Mouse (Mus musculus) kidney, embryonic 14.5 days (tissue): Measurements from ENCODE around the gene Trim54. TPM values are rescaled to one million over a fixed set of nuclear protein-coding genes. Genes with fewer than 3 reads are reported as not detected.
A peak's percentile ranks its signal among the peaks of the same experiment; 100 is the strongest.

Source experiments
- ATAC-seq: fragments of 200-750 bp; cut with Nextera tagmentation; 2 replicates; pipeline ENCODE4 v1.8.0; 2017; ENCODE audit warnings: moderate number of reproducible peaks, mild to moderate bottlenecking, moderate TSS enrichment, moderate library complexity; ENCODE audit not compliant: low FRiP score, low TSS enrichment
- H3K27ac ChIP-seq: fragments of 300-500 bp; sonication (generic); 2 replicates; pipeline ENCODE4 v1.5.1; 2014; ENCODE audit warnings: low read depth, mild to moderate bottlenecking, low read length, moderate library complexity, mixed read lengths
- H3K27me3 ChIP-seq: fragments of 300-500 bp; sonication (generic); 2 replicates; pipeline ENCODE4 v1.6.1; 2014; ENCODE audit warnings: mild to moderate bottlenecking, low read length; ENCODE audit not compliant: control insufficient read depth, insufficient read depth
- H3K36me3 ChIP-seq: fragments of 300-500 bp; sonication (generic); 2 replicates; pipeline ENCODE4 v1.6.1; 2014; ENCODE audit warnings: low read length, mixed read lengths; ENCODE audit not compliant: control insufficient read depth, insufficient read depth
- H3K4me1 ChIP-seq: fragments of 300-500 bp; sonication (generic); 2 replicates; pipeline ENCODE4 v1.6.1; 2014; ENCODE audit warnings: low read length, mixed read lengths; ENCODE audit not compliant: control insufficient read depth, insufficient read depth
- H3K4me2 ChIP-seq: fragments of 300-500 bp; sonication (generic); replicated peaks from 2 replicates; pipeline ENCODE4 v1.6.1; 2014; ENCODE audit warnings: low read depth, mild to moderate bottlenecking, low read length
- H3K4me3 ChIP-seq: fragments of 300-500 bp; sonication (generic); 2 replicates; pipeline ENCODE4 v1.5.1; 2014; ENCODE audit warnings: mild to moderate bottlenecking, low read length
- H3K9ac ChIP-seq: fragments of 300-500 bp; sonication (generic); 2 replicates; pipeline ENCODE4 v1.6.1; 2014; ENCODE audit warnings: low read depth, mild to moderate bottlenecking, low read length, moderate library complexity
- H3K9me3 ChIP-seq: fragments of 300-500 bp; sonication (generic); 2 replicates; pipeline ENCODE4 v1.6.1; 2016; ENCODE audit warnings: low read length; ENCODE audit not compliant: control insufficient read depth
- WGBS: fragments of 180-500 bp; shearing (Covaris S2); extraction: QIAGEN DNeasy Blood & Tissue Kit; methylation state at CpG from one replicate; pipeline ENCODE4 v1.1.7; 2014; 5-methylcytosine and 5-hydroxymethylcytosine counted together
- polyA plus RNA-seq: library from polyadenylated mRNA; unstranded; fragments of >200 nt; fragmentation: Nextera tagmentation; extraction: Ambion mirVana; gene quantifications from 2 replicates; pipeline ENCODE4 v1.2.1, GENCODE M21; 2014

Gene Trim54
- polyA plus RNA-seq, 1 experiment from 2014 or later = not detected

GRCm38 (mm10) chr5:31082355-31082754 is 34.2 kb upstream of the Trim54 start:
- H3K4me2 ChIP-seq = no peak overlapping the region; the same call in 1 of the 2 replicates
- no peak overlapping the region for H3K9ac ChIP-seq
- no peak for ATAC-seq
- H3K27me3 ChIP-seq = no peaks in the 10 kb centered on the region
- no peaks in the 10 kb centered on the region for H3K9me3 ChIP-seq
- no peak overlapping the region for H3K27ac ChIP-seq
- peaks cover 5% of the 10 kb centered on the region for H3K4me1 ChIP-seq
- H3K4me3 ChIP-seq = no peak overlapping the region
- 12% methylated on average over 5 of the region's 5 CpGs for WGBS
- H3K36me3 ChIP-seq = peaks cover 15% of the 10 kb centered on the region

- Histone ChIP-seq H3K4me1 (peaks cover 5% of the 10 kb centered on the region), H3K27ac (no peak overlapping the region), H3K27me3 (no peaks in the 10 kb centered on the region), H3K9me3 (no peaks in the 10 kb centered on the region), H3K4me2 (peak overlapping the region; percentile 15; the same call in 1 of the 2 replicates), H3K9ac (no peak overlapping the region), H3K4me3 (no peak overlapping the region), H3K36me3 (peaks cover 8% of the 10 kb centered on the region)
- no peak for ATAC-seq
- WGBS = 21% methylated on average over 12 of the region's 12 CpGs
Measured at GRCm38 (mm10) chr5:31082935-31083625, 33.4 kb upstream of the Trim54 start.

GRCm38 (mm10) chr5:31083949-31084348 is 32.6 kb upstream of the Trim54 start:
- Histone ChIP-seq H3K36me3 (no peaks in the 10 kb centered on the region; the same call in 1 of the 2 replicates), H3K4me1 (peaks cover 5% of the 10 kb centered on the region), H3K4me2 (no peak overlapping the region), H3K4me3 (no peak overlapping the region), H3K9ac (no peak overlapping the region), H3K27ac (no peak overlapping the region), H3K27me3 (no peaks in the 10 kb centered on the region; the same call in 1 of the 2 replicates), H3K9me3 (no peaks in the 10 kb centered on the region)
- peak; percentile 79 for ATAC-seq
- 3% methylated on average over 7 of the region's 8 CpGs for WGBS

- peaks cover 24% of the 10 kb centered on the region for H3K27me3 ChIP-seq
- ATAC-seq = no peak
- H3K4me3 ChIP-seq = no peak overlapping the region
- H3K9ac ChIP-seq = no peak overlapping the region
- peaks cover 5% of the 10 kb centered on the region for H3K4me1 ChIP-seq
- no peak overlapping the region for H3K27ac ChIP-seq
- no peaks in the 10 kb centered on the region for H3K36me3 ChIP-seq
- WGBS = 31% methylated on average over 7 of the region's 7 CpGs
- H3K9me3 ChIP-seq = no peaks in the 10 kb centered on the region
- H3K4me2 ChIP-seq = no peak overlapping the region
Measured at GRCm38 (mm10) chr5:31086606-31087005, 29.9 kb upstream of the Trim54 start.

- ATAC-seq = no peak
- WGBS = 75% methylated on average over 2 of the region's 2 CpGs
- Histone ChIP-seq H3K4me1 (peaks cover 5% of the 10 kb centered on the region), H3K36me3 (no peaks in the 10 kb centered on the region), H3K9me3 (no peaks in the 10 kb centered on the region), H3K27me3 (peaks cover 30% of the 10 kb centered on the region), H3K9ac (no peak overlapping the region), H3K27ac (no peak overlapping the region), H3K4me2 (no peak overlapping the region), H3K4me3 (no peak overlapping the region)
Measured at GRCm38 (mm10) chr5:31087131-31087530, 29.4 kb upstream of the Trim54 start.

- WGBS = 2% methylated on average over 37 of the region's 53 CpGs
- Histone ChIP-seq H3K4me1 (peaks cover 20% of the 10 kb centered on the region; the same call in 1 of the 2 replicates), H3K27ac (no peak overlapping the region), H3K4me2 (peak overlapping the region; percentile 50), H3K27me3 (peaks cover 75% of the 10 kb centered on the region), H3K4me3 (peak overlapping the region; percentile 41), H3K9me3 (no peaks in the 10 kb centered on the region), H3K9ac (peak overlapping the region; percentile 29; the same call in 1 of the 2 replicates), H3K36me3 (no peaks in the 10 kb centered on the region)
- ATAC-seq = 0 out of 2 replicates have a peak, but pooled peaks have one; percentile 3
Measured at GRCm38 (mm10) chr5:31092231-31092975, 24.1 kb upstream of the Trim54 start.

GRCm38 (mm10) chr5:31093151-31094041 is 23.1 kb upstream of the Trim54 start:
- peak overlapping the region; percentile 29; the same call in 1 of the 2 replicates for H3K9ac ChIP-seq

GRCm38 (mm10) chr5:31094100-31094798 is 22.3 kb upstream of the Trim54 start:
- Histone ChIP-seq H3K4me2 (peak overlapping the region; percentile 45), H3K27ac (no peak overlapping the region), H3K36me3 (no peaks in the 10 kb centered on the region), H3K9ac (no peak overlapping the region), H3K4me1 (peaks cover 20% of the 10 kb centered on the region; the same call in 1 of the 2 replicates), H3K27me3 (peaks cover 73% of the 10 kb centered on the region), H3K4me3 (peak overlapping the region; percentile 20), H3K9me3 (no peaks in the 10 kb centered on the region)
- ATAC-seq = no peak
- WGBS = 1% methylated on average over 29 of the region's 29 CpGs

More at GRCm38 (mm10) chr5:31093151-31094041, 23.1 kb upstream of the Trim54 start:
- peaks cover 20% of the 10 kb centered on the region; the same call in 1 of the 2 replicates for H3K4me1 ChIP-seq
- no peaks in the 10 kb centered on the region for H3K36me3 ChIP-seq
- H3K4me3 ChIP-seq = peak overlapping the region; percentile 41
- H3K27me3 ChIP-seq = peaks cover 75% of the 10 kb centered on the region
- WGBS = under 1% methylated on average over 46 of the region's 54 CpGs
- H3K9me3 ChIP-seq = no peaks in the 10 kb centered on the region
- peak; percentile 56 for ATAC-seq
- no peak overlapping the region for H3K27ac ChIP-seq
- H3K4me2 ChIP-seq = peak overlapping the region; percentile 50
